Mouse (Mus musculus): ENCODE results near the gene Plppr3.

DNA sequence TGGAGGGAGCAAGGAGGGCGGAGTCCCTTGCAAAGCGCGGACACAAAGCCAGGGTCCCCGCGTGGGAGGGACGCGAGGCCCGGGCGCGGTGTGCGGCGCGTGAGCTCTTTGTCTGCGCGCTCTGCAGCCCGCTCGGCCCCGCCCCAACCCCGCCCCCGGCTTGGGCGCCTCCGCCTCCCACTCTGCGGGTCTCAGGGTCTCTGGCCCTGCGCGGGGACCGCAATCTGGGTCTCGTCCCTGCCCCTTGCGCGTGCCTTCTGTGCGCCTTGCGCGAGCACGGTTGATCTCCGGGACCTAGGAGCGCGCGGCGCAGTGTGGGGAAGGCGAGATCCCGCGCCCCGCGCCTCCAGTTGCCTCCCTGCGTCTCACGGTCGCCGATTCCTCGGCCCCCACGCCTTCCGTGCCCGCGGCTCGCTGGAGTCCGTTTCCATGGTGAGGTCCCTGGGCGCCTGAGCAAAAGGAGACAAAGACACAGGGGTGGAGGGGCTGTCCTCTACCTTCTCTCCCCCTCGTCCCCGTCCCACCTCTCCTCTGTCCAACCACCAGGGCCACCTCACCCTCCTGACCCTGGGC, at the start of gene Plppr3, which contains the start of gene Prtn3:
- TF ChIP-seq POLR2A (IDR thresholded peaks at IDR 0.05; ENCODE audit: borderline replicate concordance, control insufficient read depth, low read depth, low read length), result 0 out of 2 replicates have a peak, but pooled peaks have one; percentile 2
- TF ChIP-seq CTCF (IDR thresholded peaks at IDR 0.05; ENCODE audit: control insufficient read depth, insufficient read depth, low read length), result no peak

All from bone marrow, adult 2 months (tissue).